Mouse (Mus musculus) limb, embryonic 13.5 days (tissue): Measurements from ENCODE around the gene R3hdm4. TPM values are rescaled to one million over a fixed set of nuclear protein-coding genes. Genes with fewer than 3 reads are reported as not detected.
"Not testable (repeated sequence)": the region's sequence is repeated elsewhere in the genome, so short reads cannot be mapped to it uniquely, and the experiment has no call there.

Experiments used
- ATAC-seq: fragments of 200-750 bp; cut with Nextera tagmentation; 2 replicates; pipeline ENCODE4 v1.8.0; 2017; ENCODE audit warnings: low read depth, moderate number of reproducible peaks, moderate TSS enrichment; ENCODE audit not compliant: low FRiP score
- H3K27ac ChIP-seq: fragments of 300-500 bp; sonication (generic); 2 replicates; pipeline ENCODE4 v1.5.1; 2015; ENCODE audit warnings: inconsistent platforms, mild to moderate bottlenecking, moderate library complexity
- H3K27me3 ChIP-seq: fragments of 300-500 bp; sonication (generic); 2 replicates; pipeline ENCODE4 v1.6.1; 2015; ENCODE audit warnings: mild to moderate bottlenecking, inconsistent platforms
- H3K36me3 ChIP-seq: fragments of 300-500 bp; sonication (generic); 2 replicates; pipeline ENCODE4 v1.6.1; 2015; ENCODE audit warnings: inconsistent platforms, mild to moderate bottlenecking, moderate library complexity
- H3K4me1 ChIP-seq: fragments of 300-500 bp; sonication (generic); 2 replicates; pipeline ENCODE4 v1.6.1; 2015; ENCODE audit warnings: inconsistent platforms
- H3K4me2 ChIP-seq: fragments of 300-500 bp; sonication (generic); replicated peaks from 2 replicates; pipeline ENCODE4 v1.6.1; 2015; ENCODE audit warnings: inconsistent platforms, mild to moderate bottlenecking, moderate library complexity
- H3K4me3 ChIP-seq: fragments of 300-500 bp; sonication (generic); 2 replicates; pipeline ENCODE4 v1.5.1; 2015; ENCODE audit warnings: moderate library complexity, mild to moderate bottlenecking, inconsistent platforms
- H3K9ac ChIP-seq: fragments of 300-500 bp; sonication (generic); 2 replicates; pipeline ENCODE4 v1.6.1; 2015; ENCODE audit warnings: mild to moderate bottlenecking, inconsistent platforms
- H3K9me3 ChIP-seq: fragments of 300-500 bp; sonication (generic); 2 replicates; pipeline ENCODE4 v1.6.1; 2016; ENCODE audit warnings: inconsistent platforms
- WGBS: fragments of 180-500 bp; shearing (Covaris S2); methylation state at CpG from one replicate; pipeline ENCODE4 v1.1.7; 2015; 5-methylcytosine and 5-hydroxymethylcytosine counted together
- polyA plus RNA-seq: library from polyadenylated mRNA; unstranded; fragments of >200 nt; fragmentation: Nextera tagmentation; extraction: Ambion mirVana; gene quantifications from 2 replicates; pipeline ENCODE4 v1.2.1, GENCODE M21; 2015

Gene R3hdm4
- polyA plus RNA-seq: 186 and 188 TPM in 2 replicates

GRCm38 (mm10) chr10:79920958-79921535 is at the start of gene R3hdm4:
R3hdm4 (minus strand) TSS chr10:79921208.
- Histone ChIP-seq H3K4me2 (peak within 1 kb of the TSS; percentile 59), H3K9ac (peak within 1 kb of the TSS; percentile 60), H3K27me3 (peaks cover 72% of the 10 kb centered on the region), H3K27ac (no peak within 1 kb of the TSS), H3K4me3 (peak within 1 kb of the TSS; percentile 34), H3K9me3 (peaks cover 4% of the 10 kb centered on the region; the same call in 1 of the 2 replicates), H3K36me3 (no peaks in the 10 kb centered on the region), H3K4me1 (peaks cover 50% of the 10 kb centered on the region)
- WGBS: 2% methylated on average over 38 of the region's 41 CpGs
- no peak for ATAC-seq

- WGBS: 5% methylated on average over 45 of the region's 47 CpGs
- peak; percentile 9; the same call in 1 of the 2 replicates for ATAC-seq
- H3K9ac ChIP-seq: peak within 1 kb of the TSS; percentile 71
These were observed 49.6 kb upstream of the R3hdm4 start, which contains the start of gene Grin3b for GRCm38 (mm10) chr10:79970415-79971182. Grin3b (plus strand) TSS chr10:79970715.

GRCm38 (mm10) chr10:79969124-79969568 is 48.1 kb upstream of the R3hdm4 start:
- Histone ChIP-seq H3K9me3 (no peaks in the 10 kb centered on the region), H3K36me3 (peaks cover 55% of the 10 kb centered on the region), H3K4me1 (peaks cover 20% of the 10 kb centered on the region), H3K27me3 (peaks cover 47% of the 10 kb centered on the region), H3K4me2 (no peak overlapping the region), H3K27ac (no peak overlapping the region), H3K9ac (no peak overlapping the region), H3K4me3 (no peak overlapping the region)
- 13% methylated on average over 3 of the region's 3 CpGs for WGBS
- no peak for ATAC-seq

More at GRCm38 (mm10) chr10:79970415-79971182, 49.6 kb upstream of the R3hdm4 start, which contains the start of gene Grin3b:
- Histone ChIP-seq H3K36me3 (peaks cover 53% of the 10 kb centered on the region), H3K27ac (no peak within 1 kb of the TSS), H3K4me3 (peak within 1 kb of the TSS; percentile 60), H3K4me1 (peaks cover 20% of the 10 kb centered on the region), H3K27me3 (peaks cover 47% of the 10 kb centered on the region), H3K4me2 (peak within 1 kb of the TSS; percentile 92), H3K9me3 (no peaks in the 10 kb centered on the region)

- H3K9ac ChIP-seq: no peak overlapping the region
- no peaks in the 10 kb centered on the region for H3K9me3 ChIP-seq
- WGBS: 91% methylated on average over 1 of the region's 1 CpGs
- no peak overlapping the region for H3K4me3 ChIP-seq
- H3K4me1 ChIP-seq: peaks cover 20% of the 10 kb centered on the region
- peaks cover 57% of the 10 kb centered on the region for H3K36me3 ChIP-seq
- peaks cover 47% of the 10 kb centered on the region for H3K27me3 ChIP-seq
- no peak overlapping the region for H3K4me2 ChIP-seq
- H3K27ac ChIP-seq: no peak overlapping the region
- no peak for ATAC-seq
These were observed 47.2 kb upstream of the R3hdm4 start for GRCm38 (mm10) chr10:79968181-79968580.

- Histone ChIP-seq H3K9me3 (no peaks in the 10 kb centered on the region), H3K27ac (no peak overlapping the region), H3K36me3 (peaks cover 68% of the 10 kb centered on the region), H3K4me2 (no peak overlapping the region), H3K4me3 (no peak overlapping the region), H3K4me1 (peaks cover 20% of the 10 kb centered on the region), H3K27me3 (peaks cover 34% of the 10 kb centered on the region), H3K9ac (no peak overlapping the region)
- ATAC-seq: no peak
- WGBS: 91% methylated on average over 5 of the region's 5 CpGs
These were observed 45.9 kb upstream of the R3hdm4 start for GRCm38 (mm10) chr10:79966886-79967400.

GRCm38 (mm10) chr10:79965325-79965724 is 44.3 kb upstream of the R3hdm4 start:
- H3K9me3 ChIP-seq: no peaks in the 10 kb centered on the region
- peaks cover 18% of the 10 kb centered on the region for H3K27me3 ChIP-seq
- ATAC-seq: no peak
- H3K4me3 ChIP-seq: no peak overlapping the region
- peaks cover 72% of the 10 kb centered on the region for H3K36me3 ChIP-seq
- H3K27ac ChIP-seq: no peak overlapping the region
- no peak overlapping the region for H3K4me2 ChIP-seq
- no peak overlapping the region for H3K9ac ChIP-seq
- WGBS: 86% methylated on average over 5 of the region's 5 CpGs
- H3K4me1 ChIP-seq: peaks cover 15% of the 10 kb centered on the region

- H3K9me3 ChIP-seq: no peaks in the 10 kb centered on the region
- H3K36me3 ChIP-seq: peaks cover 72% of the 10 kb centered on the region
- H3K4me1 ChIP-seq: peaks cover 14% of the 10 kb centered on the region
- H3K4me2 ChIP-seq: no peak overlapping the region
- no peak overlapping the region for H3K9ac ChIP-seq
- H3K27ac ChIP-seq: no peak overlapping the region
- peaks cover 15% of the 10 kb centered on the region for H3K27me3 ChIP-seq
- WGBS: 95% methylated on average over 7 of the region's 7 CpGs
- ATAC-seq: no peak
- no peak overlapping the region for H3K4me3 ChIP-seq
These were observed 43.7 kb upstream of the R3hdm4 start for GRCm38 (mm10) chr10:79964727-79965126.

- Histone ChIP-seq H3K27ac (no peak overlapping the region), H3K4me2 (peak overlapping the region; percentile 93), H3K27me3 (no peaks in the 10 kb centered on the region), H3K4me1 (peaks cover 11% of the 10 kb centered on the region), H3K9ac (peak overlapping the region; percentile 89), H3K36me3 (peaks cover 42% of the 10 kb centered on the region), H3K9me3 (no peaks in the 10 kb centered on the region), H3K4me3 (peak overlapping the region; percentile 100)
- WGBS: 11% methylated on average over 10 of the region's 10 CpGs
- no peak for ATAC-seq
These were observed 39.8 kb upstream of the R3hdm4 start for GRCm38 (mm10) chr10:79960671-79961294.

GRCm38 (mm10) chr10:79959847-79960601 is 39.0 kb upstream of the R3hdm4 start, which contains the start of gene Wdr18:
Wdr18 (plus strand) TSS chr10:79960152.
- WGBS: under 1% methylated on average over 61 of the region's 61 CpGs
- Histone ChIP-seq H3K9ac (peak within 1 kb of the TSS; percentile 89), H3K9me3 (no peaks in the 10 kb centered on the region), H3K27ac (peak within 1 kb of the TSS; percentile 74), H3K4me2 (peak within 1 kb of the TSS; percentile 93), H3K36me3 (peaks cover 34% of the 10 kb centered on the region), H3K4me3 (peak within 1 kb of the TSS; percentile 100), H3K27me3 (no peaks in the 10 kb centered on the region), H3K4me1 (peaks cover 16% of the 10 kb centered on the region)
- peak; percentile 95 for ATAC-seq

- Histone ChIP-seq H3K4me3 (peak overlapping the region; percentile 100), H3K4me1 (peaks cover 18% of the 10 kb centered on the region), H3K36me3 (peaks cover 28% of the 10 kb centered on the region), H3K4me2 (peak overlapping the region; percentile 93)
- not testable (repeated sequence) for ATAC-seq, H3K27ac ChIP-seq, H3K27me3 ChIP-seq, H3K9ac ChIP-seq, H3K9me3 ChIP-seq
- WGBS: 35% methylated on average over 10 of the region's 10 CpGs
These were observed 38.4 kb upstream of the R3hdm4 start for GRCm38 (mm10) chr10:79959412-79959811.

- no peaks in the 10 kb centered on the region for H3K9me3 ChIP-seq
- H3K9ac ChIP-seq: no peak overlapping the region
- peak overlapping the region; percentile 23 for H3K4me2 ChIP-seq
- H3K4me3 ChIP-seq: 0 out of 2 replicates have a peak overlapping the region, but pooled peaks have one; percentile 2
- ATAC-seq: no peak
- H3K36me3 ChIP-seq: peaks cover 23% of the 10 kb centered on the region
- no peaks in the 10 kb centered on the region for H3K27me3 ChIP-seq
- H3K27ac ChIP-seq: no peak overlapping the region
- H3K4me1 ChIP-seq: peaks cover 23% of the 10 kb centered on the region
- WGBS: 11% methylated on average over 21 of the region's 21 CpGs
These were observed 37.3 kb upstream of the R3hdm4 start for GRCm38 (mm10) chr10:79958140-79958816.
